Mouse (Mus musculus) cerebellum, adult 2 months (tissue): ENCODE measurements around the gene Cntln. TPM values are rescaled to one million over a fixed set of nuclear protein-coding genes. Genes with fewer than 3 reads are reported as not detected.

Experiments used
- DNase-seq, 2 experiments: peaks; one replicate each; pipeline ENCODE4 v3.0.0; 2021
- H3K27ac ChIP-seq: fragments of 200-500 bp; 2 replicates; pipeline ENCODE4 v1.5.1; 2012; ENCODE audit warnings: low read length, control low read depth, inconsistent platforms; ENCODE audit not compliant: insufficient read depth
- H3K27me3 ChIP-seq: fragments of 200-500 bp; 2 replicates; pipeline ENCODE4 v1.6.1; 2012; ENCODE audit warnings: inconsistent platforms, mild to moderate bottlenecking, low read length, moderate library complexity; ENCODE audit not compliant: control insufficient read depth, insufficient read depth
- H3K4me1 ChIP-seq: fragments of 200-500 bp; 2 replicates; pipeline ENCODE4 v1.6.1; 2011; ENCODE audit warnings: low read length; ENCODE audit not compliant: control insufficient read depth, insufficient read depth
- H3K4me3 ChIP-seq: fragments of 200-500 bp; replicated peaks from 2 replicates; pipeline ENCODE3; 2011; ENCODE audit warnings: mild to moderate bottlenecking, low read depth, low read length, control low read depth; ENCODE audit not compliant: insufficient read depth
- CTCF ChIP-seq: fragments of 200-500 bp; IDR thresholded peaks from 2 replicates; pipeline ENCODE4 v1.5.1; 2011; ENCODE audit warnings: low read depth, mild to moderate bottlenecking, control low read depth, low read length, moderate library complexity, borderline replicate concordance; ENCODE audit not compliant: insufficient read depth
- POLR2A ChIP-seq: fragments of 200-500 bp; IDR thresholded peaks from 2 replicates; pipeline ENCODE4 v1.6.1; 2011; ENCODE audit warnings: low read length, control low read depth, borderline replicate concordance; ENCODE audit not compliant: insufficient read depth
- WGBS: fragments of 180-500 bp; shearing (Covaris S2); methylation state at CpG from one replicate; pipeline ENCODE4 v1.1.7; 2018; 5-methylcytosine and 5-hydroxymethylcytosine counted together
- polyA plus RNA-seq: library from polyadenylated mRNA; depleted of rRNA; stranded (reverse); fragments of >200 nt; gene quantifications from 2 replicates; pipeline ENCODE4 v1.2.3, GENCODE M21; 2012

The Cntln gene
- polyA plus RNA-seq, 1 experiment = 7.6 TPM

GRCm38 (mm10) chr4:84995520-84996348 is 111.6 kb downstream of the Cntln start:
- Histone ChIP-seq H3K4me3 (no peak overlapping the region), H3K27me3 (no peaks in the 10 kb centered on the region), H3K4me1 (no peaks in the 10 kb centered on the region), H3K27ac (no peak overlapping the region)
- WGBS = 71% methylated on average over 10 of the region's 10 CpGs
- no peak for TF ChIP-seq POLR2A
- TF ChIP-seq CTCF = no peak
- DNase-seq = no peak

GRCm38 (mm10) chr4:85005581-85005980 is 121.5 kb downstream of the Cntln start:
- no peak for DNase-seq
- TF ChIP-seq CTCF (no peak), POLR2A (no peak)

GRCm38 (mm10) chr4:85006789-85007188 is 122.7 kb downstream of the Cntln start:
- no peaks in the 10 kb centered on the region; the same call in 1 of the 2 replicates for H3K4me1 ChIP-seq
- no peak for TF ChIP-seq POLR2A
- no peak for TF ChIP-seq CTCF
- no peak overlapping the region for H3K4me3 ChIP-seq
- no peaks in the 10 kb centered on the region for H3K27me3 ChIP-seq
- no peak overlapping the region for H3K27ac ChIP-seq
- WGBS = 27% methylated on average over 3 of the region's 3 CpGs
- DNase-seq = peak in 1 of 2 experiments; percentile 29

More at GRCm38 (mm10) chr4:85005581-85005980, 121.5 kb downstream of the Cntln start:
- Histone ChIP-seq H3K27me3 (no peaks in the 10 kb centered on the region), H3K4me3 (no peak overlapping the region), H3K4me1 (no peaks in the 10 kb centered on the region; the same call in 1 of the 2 replicates), H3K27ac (no peak overlapping the region)
- 80% methylated on average over 6 of the region's 6 CpGs for WGBS

GRCm38 (mm10) chr4:85010846-85011245 is 126.7 kb downstream of the Cntln start:
- Histone ChIP-seq H3K27me3 (no peaks in the 10 kb centered on the region), H3K4me1 (no peaks in the 10 kb centered on the region; the same call in none of the 2 replicates), H3K27ac (no peak overlapping the region), H3K4me3 (no peak overlapping the region)
- peak in 1 of 2 experiments; percentile 60 for DNase-seq
- TF ChIP-seq CTCF = no peak
- no peak for TF ChIP-seq POLR2A

- no peak for DNase-seq
- TF ChIP-seq POLR2A (no peak), CTCF (no peak)
- no peak overlapping the region for H3K27ac ChIP-seq
- no peaks in the 10 kb centered on the region for H3K27me3 ChIP-seq
- WGBS = 42% methylated on average over 2 of the region's 2 CpGs
- no peaks in the 10 kb centered on the region for H3K4me1 ChIP-seq
- H3K4me3 ChIP-seq = no peak overlapping the region
These were observed 161.6 kb downstream of the Cntln start for GRCm38 (mm10) chr4:85045748-85046147.

GRCm38 (mm10) chr4:85049933-85050553 is 165.9 kb downstream of the Cntln start:
- TF ChIP-seq POLR2A (no peak), CTCF (no peak)
- Histone ChIP-seq H3K4me3 (no peak overlapping the region), H3K4me1 (no peaks in the 10 kb centered on the region), H3K27ac (no peak overlapping the region), H3K27me3 (no peaks in the 10 kb centered on the region)
- 35% methylated on average over 8 of the region's 8 CpGs for WGBS
- DNase-seq = no peak

GRCm38 (mm10) chr4:85054616-85055015 is 170.5 kb downstream of the Cntln start:
- 85% methylated on average over 1 of the region's 1 CpGs for WGBS

GRCm38 (mm10) chr4:85059598-85059997 is 175.5 kb downstream of the Cntln start:
- Histone ChIP-seq H3K27ac (no peak overlapping the region), H3K4me1 (no peaks in the 10 kb centered on the region), H3K27me3 (no peaks in the 10 kb centered on the region), H3K4me3 (no peak overlapping the region)
- no peak for DNase-seq
- TF ChIP-seq POLR2A = no peak
- no peak for TF ChIP-seq CTCF
- WGBS = 95% methylated on average over 2 of the region's 2 CpGs

More at GRCm38 (mm10) chr4:85054616-85055015, 170.5 kb downstream of the Cntln start:
- DNase-seq = no peak
- no peaks in the 10 kb centered on the region for H3K4me1 ChIP-seq
- no peak overlapping the region for H3K4me3 ChIP-seq
- TF ChIP-seq CTCF = no peak
- TF ChIP-seq POLR2A = no peak
- H3K27ac ChIP-seq = no peak overlapping the region
- no peaks in the 10 kb centered on the region for H3K27me3 ChIP-seq
